In the genomic region with DNA sequence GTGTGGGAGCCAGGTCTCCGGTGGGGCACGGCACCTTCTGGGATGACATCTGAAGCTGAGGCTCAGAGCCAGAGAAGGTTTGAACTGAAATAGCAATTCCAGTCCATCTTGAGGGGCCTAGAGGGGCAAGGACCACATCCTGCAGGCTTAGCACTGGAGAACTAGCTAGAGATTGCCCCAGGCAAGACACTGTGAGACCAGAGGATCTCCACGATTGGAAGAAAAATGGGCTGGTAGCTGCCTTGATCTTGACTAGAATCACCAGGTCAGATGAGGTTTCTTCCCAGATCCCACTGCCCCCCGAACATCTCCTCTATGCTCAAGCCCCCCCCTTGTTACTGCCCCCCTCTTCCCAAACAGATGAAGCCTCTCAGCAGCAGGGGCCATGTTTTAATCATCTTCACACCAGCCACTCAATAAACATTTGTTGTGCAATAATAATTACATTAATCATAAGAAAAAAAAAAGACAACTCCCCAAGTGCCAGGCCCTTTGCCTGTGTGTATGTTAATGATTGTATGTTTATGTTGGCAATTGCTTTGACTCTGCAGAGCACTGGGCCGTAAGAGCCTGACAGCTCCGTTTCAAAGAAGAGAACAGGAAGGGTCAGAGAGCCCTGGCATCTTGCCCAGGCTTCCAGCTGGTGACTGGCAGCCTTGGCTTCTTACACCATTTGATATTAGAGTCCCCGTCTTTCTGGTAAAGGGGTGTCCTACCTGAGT, we compare ENCODE assay signal across 10 mouse cellular contexts.
DNase-seq lines count a peak whose midpoint lies in the region; ATAC-seq lines count a peak whose summit lies in the region.
"Had no signal": no experiment of that assay in that cellular context is flagged by ENCODE, and none has a peak within 500 bp of the region (broad histone marks: within the 10 kb centered on the region; RNA-seq: fewer than 3 reads in every experiment).

No protein-coding gene starts in this region.

- no peaks in the 10 kb centered on the region for H3K27me3 ChIP-seq in embryonic facial prominence, embryonic 14.5 days (replicated peaks; ENCODE audit: control insufficient read depth, insufficient read depth, low read length)
- H3K27me3 ChIP-seq in embryonic facial prominence, embryonic 10.5 days (replicated peaks; ENCODE audit: low read depth, poor library complexity, severe bottlenecking): peaks cover 41% of the 10 kb centered on the region
- H3K27me3 ChIP-seq: CH12.LX; limb, embryonic 12.5 days had no signal

- no peak overlapping the region for H3K4me2 ChIP-seq in embryonic facial prominence, embryonic 14.5 days (ENCODE audit: low read depth, low read length)
- H3K4me2 ChIP-seq: limb, embryonic 12.5 days had no signal

- no peak overlapping the region for H3K27ac ChIP-seq in embryonic facial prominence, embryonic 14.5 days (replicated peaks; ENCODE audit: low read depth, low read length)
- no peak overlapping the region for H3K27ac ChIP-seq in embryonic facial prominence, embryonic 10.5 days (replicated peaks)

- DNase-seq in embryonic facial prominence, embryonic 14.5 days (ENCODE audit: low spot score): peak; percentile 74
- DNase-seq in embryonic facial prominence, embryonic 10.5 days (ENCODE audit: low spot score): no peak
- DNase-seq in urinary bladder, postnatal 14 days (ENCODE audit: low spot score): peak; percentile 55
- DNase-seq in urinary bladder, adult 18-20 months (ENCODE audit: low spot score in 2 of 2): no peak
- DNase-seq in kidney, postnatal 25 days: peak; percentile 89 to 90
- DNase-seq in layer of hippocampus, postnatal 14 days (ENCODE audit: low spot score in 2 of 2): no peak

- H3K4me1 ChIP-seq in embryonic facial prominence, embryonic 14.5 days (ENCODE audit: control insufficient read depth, insufficient read depth, low read length): peaks cover 33% of the 10 kb centered on the region
- H3K4me1 ChIP-seq in embryonic facial prominence, embryonic 10.5 days: peaks cover 35% of the 10 kb centered on the region

- no peak overlapping the region for H3K4me3 ChIP-seq in embryonic facial prominence, embryonic 14.5 days (ENCODE audit: low read depth, low read length)
- H3K4me3 ChIP-seq in embryonic facial prominence, embryonic 10.5 days: no peak overlapping the region
- H3K4me3 ChIP-seq: limb, embryonic 12.5 days had no signal

- H3K9me3 ChIP-seq in embryonic facial prominence, embryonic 14.5 days (ENCODE audit: control insufficient read depth, low read length): no peaks in the 10 kb centered on the region
- H3K9me3 ChIP-seq in embryonic facial prominence, embryonic 10.5 days: no peaks in the 10 kb centered on the region

- H3K9ac ChIP-seq in embryonic facial prominence, embryonic 14.5 days (ENCODE audit: low read depth, low read length): no peak overlapping the region
- H3K9ac ChIP-seq: limb, embryonic 12.5 days had no signal

- 30% methylated on average over 7 of the region's 7 CpGs for WGBS in embryonic facial prominence, embryonic 14.5 days
- 73% methylated on average over 7 of the region's 7 CpGs for WGBS in embryonic facial prominence, embryonic 10.5 days

- H3K36me3 ChIP-seq in embryonic facial prominence, embryonic 14.5 days (ENCODE audit: control insufficient read depth, insufficient read depth, low read length): no peaks in the 10 kb centered on the region
- H3K36me3 ChIP-seq in embryonic facial prominence, embryonic 10.5 days (replicated peaks): no peaks in the 10 kb centered on the region
- H3K36me3 ChIP-seq: limb, embryonic 12.5 days had no signal

- no peak for ATAC-seq in embryonic facial prominence, embryonic 14.5 days (ENCODE audit: low read depth)
- no peak for ATAC-seq in activated CD4-positive, CD25-positive, alpha-beta regulatory T cell, adult 4 months
- no peak for ATAC-seq in megakaryocyte, adult 5-6 weeks (ENCODE audit: poor library complexity, severe bottlenecking)

Comparison
In these comparisons a context has a peak if more than half of its experiments do, and no peak if none do; other contexts are left out.
1. DNase-seq: peak in embryonic facial prominence, embryonic 14.5 days (single experiment), urinary bladder, postnatal 14 days (single experiment) and kidney, postnatal 25 days (2 of 2); none in embryonic facial prominence, embryonic 10.5 days (single experiment), urinary bladder, adult 18-20 months (0 of 2) and layer of hippocampus, postnatal 14 days (0 of 2).